Mouse (Mus musculus) intestine, embryonic 14.5 days (tissue): ENCODE data around the gene Tnfrsf13b. TPM values are rescaled to one million over a fixed set of nuclear protein-coding genes. Genes with fewer than 3 reads are reported as not detected.

ENCODE experiments used
- ATAC-seq: fragments of 200-750 bp; cut with Nextera tagmentation; replicated peaks from 2 replicates; pipeline ENCODE4 v1.8.0; 2017; ENCODE audit warnings: low read depth, moderate number of reproducible peaks, moderate TSS enrichment, moderate library complexity; ENCODE audit not compliant: low FRiP score, low TSS enrichment
- DNase-seq: peaks from one replicate; pipeline ENCODE4 v3.0.0-alpha.2; 2018; ENCODE audit warnings: low spot score
- H3K27ac ChIP-seq: fragments of 300-500 bp; sonication (generic); 2 replicates; pipeline ENCODE4 v1.5.1; 2014; ENCODE audit warnings: low read depth, mild to moderate bottlenecking, control low read depth
- H3K27me3 ChIP-seq: fragments of 300-500 bp; sonication (generic); replicated peaks from 2 replicates; pipeline ENCODE4 v1.6.1; 2014; ENCODE audit warnings: low read length, control low read depth; ENCODE audit not compliant: control insufficient read depth, insufficient read depth
- H3K36me3 ChIP-seq: fragments of 300-500 bp; sonication (generic); 2 replicates; pipeline ENCODE4 v1.6.1; 2014; ENCODE audit warnings: low read length, control low read depth; ENCODE audit not compliant: control insufficient read depth, insufficient read depth
- H3K4me1 ChIP-seq: fragments of 300-500 bp; sonication (generic); replicated peaks from 2 replicates; pipeline ENCODE4 v1.6.1; 2014; ENCODE audit warnings: low read length, control low read depth, mixed read lengths; ENCODE audit not compliant: control insufficient read depth, insufficient read depth
- H3K4me2 ChIP-seq: fragments of 300-500 bp; sonication (generic); 2 replicates; pipeline ENCODE4 v1.6.1; 2014; ENCODE audit warnings: low read length
- H3K4me3 ChIP-seq: fragments of 300-500 bp; sonication (generic); 2 replicates; pipeline ENCODE4 v1.5.1; 2014; ENCODE audit warnings: low read depth, low read length, control low read depth, mixed read lengths
- H3K9ac ChIP-seq: fragments of 300-500 bp; sonication (generic); 2 replicates; pipeline ENCODE4 v1.6.1; 2014; ENCODE audit warnings: mild to moderate bottlenecking, low read length
- H3K9me3 ChIP-seq: fragments of 300-500 bp; sonication (generic); 2 replicates; pipeline ENCODE4 v1.6.1; 2016; ENCODE audit warnings: low read length, control low read depth; ENCODE audit not compliant: control insufficient read depth
- WGBS: fragments of 180-500 bp; shearing (Covaris S2); extraction: QIAGEN DNeasy Blood & Tissue Kit; methylation state at CpG from one replicate; pipeline ENCODE4 v1.1.7; 2014; 5-methylcytosine and 5-hydroxymethylcytosine counted together
- polyA plus RNA-seq: library from polyadenylated mRNA; unstranded; fragments of >200 nt; fragmentation: Nextera tagmentation; extraction: Ambion mirVana; gene quantifications from 2 replicates; pipeline ENCODE4 v1.2.1, GENCODE M21; 2014

Gene Tnfrsf13b
- polyA plus RNA-seq, 1 experiment from 2014 or later = 2.3 TPM

DNA sequence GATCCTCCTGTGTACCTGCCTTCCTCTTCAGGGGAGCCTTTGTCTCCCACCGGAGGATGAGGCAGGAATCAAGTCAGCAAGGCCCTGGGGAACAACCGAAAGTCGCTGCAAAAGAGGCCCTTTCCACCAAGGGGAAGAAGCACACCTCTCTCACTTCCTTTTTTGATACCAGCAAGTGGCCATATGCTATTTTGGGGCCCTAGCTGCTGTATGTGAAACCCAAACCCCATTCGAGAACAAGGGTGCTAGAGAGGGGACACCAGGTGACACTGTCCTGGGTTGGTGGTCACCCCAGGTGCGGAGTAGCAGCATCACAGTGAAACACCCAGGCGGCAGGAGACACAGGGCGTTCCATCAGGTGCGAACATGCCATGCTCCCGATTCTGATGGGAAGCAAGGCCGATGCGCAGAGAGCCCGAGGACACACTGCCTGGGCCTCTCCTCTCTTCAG is 17.6 kb upstream of the Tnfrsf13b start:
- ATAC-seq = no peak
- Histone ChIP-seq H3K9me3 (no peaks in the 10 kb centered on the region), H3K4me3 (no peak overlapping the region), H3K36me3 (no peaks in the 10 kb centered on the region), H3K9ac (no peak overlapping the region), H3K4me1 (peaks cover 3% of the 10 kb centered on the region; the same call in 1 of the 2 replicates), H3K4me2 (no peak overlapping the region), H3K27me3 (no peaks in the 10 kb centered on the region), H3K27ac (no peak overlapping the region)
- DNase-seq = no peak
- 91% methylated on average over 12 of the region's 12 CpGs for WGBS

DNA sequence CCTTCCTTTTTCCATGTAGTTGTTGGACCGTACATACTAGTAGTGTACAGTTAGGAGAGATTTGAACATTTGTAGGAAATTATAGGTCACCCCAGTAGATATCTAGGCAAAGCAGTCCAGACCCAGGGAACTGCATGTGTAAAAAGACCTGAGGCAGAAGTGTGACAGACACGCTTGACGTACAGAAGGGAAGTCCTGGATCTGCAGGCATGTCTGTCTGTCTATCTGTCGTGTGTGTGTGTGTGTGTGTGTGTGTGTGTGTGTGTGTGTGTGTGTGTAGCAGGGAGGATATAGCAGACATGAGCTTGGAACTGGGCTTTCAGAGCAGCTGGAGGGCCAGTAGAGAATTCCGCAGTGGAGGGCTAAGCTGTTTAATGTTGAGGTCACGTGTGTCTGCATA is 16.8 kb upstream of the Tnfrsf13b start:
- no peaks in the 10 kb centered on the region for H3K9me3 ChIP-seq
- H3K36me3 ChIP-seq = no peaks in the 10 kb centered on the region
- H3K4me1 ChIP-seq = no peaks in the 10 kb centered on the region
- DNase-seq (no peak), ATAC-seq (no peak)
- no peak overlapping the region for H3K4me2 ChIP-seq
- no peak overlapping the region for H3K4me3 ChIP-seq
- H3K27ac ChIP-seq = no peak overlapping the region
- H3K9ac ChIP-seq = no peak overlapping the region
- no peaks in the 10 kb centered on the region for H3K27me3 ChIP-seq
- WGBS = 77% methylated on average over 6 of the region's 6 CpGs

DNA sequence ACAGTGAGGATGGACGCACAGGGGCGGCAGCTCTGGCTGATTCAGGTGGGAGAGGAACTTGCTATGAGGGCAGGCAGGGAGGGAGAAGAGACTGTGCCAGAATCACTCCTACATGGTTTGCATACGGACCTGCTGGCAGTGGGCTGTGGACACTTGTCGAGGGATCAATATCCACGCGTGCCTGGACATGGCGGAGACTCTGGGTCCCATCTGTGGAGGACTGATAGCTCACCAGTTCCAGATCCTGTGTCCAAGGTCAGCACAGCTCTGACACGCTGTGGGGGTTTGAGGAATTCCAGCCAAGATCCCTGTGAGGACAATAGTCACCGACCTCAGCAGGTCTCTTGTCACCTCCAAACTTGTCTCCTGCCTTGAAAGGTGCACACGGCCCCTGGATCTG is 16.4 kb upstream of the Tnfrsf13b start:
- Histone ChIP-seq H3K4me2 (no peak overlapping the region), H3K9me3 (no peaks in the 10 kb centered on the region), H3K36me3 (no peaks in the 10 kb centered on the region), H3K4me3 (no peak overlapping the region), H3K9ac (no peak overlapping the region), H3K4me1 (no peaks in the 10 kb centered on the region), H3K27me3 (no peaks in the 10 kb centered on the region), H3K27ac (no peak overlapping the region)
- DNase-seq = no peak
- 76% methylated on average over 10 of the region's 10 CpGs for WGBS
- ATAC-seq = no peak

DNA sequence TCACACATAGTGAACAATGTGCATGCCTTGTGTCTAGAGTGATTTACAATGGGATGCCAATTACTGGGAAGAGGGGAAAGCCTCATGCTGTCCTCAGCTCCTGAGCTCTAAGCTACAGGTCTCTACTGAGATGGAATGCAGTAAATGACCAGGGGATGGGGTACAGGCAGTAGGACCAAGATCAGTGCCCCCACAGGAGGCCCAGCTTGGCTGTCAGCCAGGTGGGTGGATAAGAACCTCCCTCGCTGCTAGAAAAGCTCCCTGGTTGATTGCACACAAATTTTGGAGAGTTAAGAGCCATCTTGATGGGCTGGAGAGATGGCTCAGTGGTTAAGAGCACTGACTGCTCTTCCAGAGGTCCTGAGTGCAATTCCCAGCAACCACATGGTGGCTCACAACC is 15.6 kb upstream of the Tnfrsf13b start:
- no peak overlapping the region for H3K27ac ChIP-seq
- H3K9me3 ChIP-seq = no peaks in the 10 kb centered on the region
- H3K4me3 ChIP-seq = no peak overlapping the region
- H3K4me1 ChIP-seq = no peaks in the 10 kb centered on the region
- H3K27me3 ChIP-seq = no peaks in the 10 kb centered on the region
- no peak overlapping the region for H3K9ac ChIP-seq
- DNase-seq (no peak), ATAC-seq (no peak)
- WGBS = 39% methylated on average over 1 of the region's 1 CpGs
- no peaks in the 10 kb centered on the region for H3K36me3 ChIP-seq
- no peak overlapping the region for H3K4me2 ChIP-seq

DNA sequence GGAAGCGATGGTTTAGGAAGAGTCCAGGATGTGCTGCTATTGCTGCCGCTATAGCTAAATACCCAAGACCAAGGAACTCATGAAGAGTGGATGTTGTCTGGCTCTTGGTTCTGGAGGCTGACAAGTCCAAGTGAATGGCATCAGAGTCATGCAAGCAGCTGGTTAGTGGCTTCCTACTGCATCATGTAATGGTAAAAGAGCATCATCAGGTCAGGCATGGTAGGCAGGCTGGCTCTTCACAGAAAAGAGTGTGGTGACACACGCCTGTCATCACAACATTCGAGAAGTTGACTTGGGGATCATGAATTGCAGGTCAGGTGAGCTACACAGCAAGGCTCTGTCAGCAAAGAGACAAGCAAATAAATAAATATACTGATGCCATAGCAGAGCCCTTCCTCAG is 15.1 kb upstream of the Tnfrsf13b start:
- no peak overlapping the region for H3K4me2 ChIP-seq
- H3K27me3 ChIP-seq = no peaks in the 10 kb centered on the region
- H3K27ac ChIP-seq = no peak overlapping the region
- no peaks in the 10 kb centered on the region for H3K9me3 ChIP-seq
- DNase-seq = no peak
- no peak for ATAC-seq
- no peaks in the 10 kb centered on the region for H3K36me3 ChIP-seq
- 88% methylated on average over 4 of the region's 4 CpGs for WGBS
- no peak overlapping the region for H3K4me3 ChIP-seq
- no peaks in the 10 kb centered on the region for H3K4me1 ChIP-seq
- no peak overlapping the region for H3K9ac ChIP-seq

- Histone ChIP-seq H3K4me3 (no peak overlapping the region), H3K36me3 (no peaks in the 10 kb centered on the region), H3K9me3 (no peaks in the 10 kb centered on the region), H3K27me3 (no peaks in the 10 kb centered on the region), H3K27ac (no peak overlapping the region), H3K4me1 (no peaks in the 10 kb centered on the region), H3K9ac (no peak overlapping the region), H3K4me2 (no peak overlapping the region)
- DNase-seq (no peak), ATAC-seq (no peak)
- WGBS = 72% methylated on average over 8 of the region's 8 CpGs
Observed at GRCm38 (mm10) chr11:61112323-61112995, 14.1 kb upstream of the Tnfrsf13b start.

DNA sequence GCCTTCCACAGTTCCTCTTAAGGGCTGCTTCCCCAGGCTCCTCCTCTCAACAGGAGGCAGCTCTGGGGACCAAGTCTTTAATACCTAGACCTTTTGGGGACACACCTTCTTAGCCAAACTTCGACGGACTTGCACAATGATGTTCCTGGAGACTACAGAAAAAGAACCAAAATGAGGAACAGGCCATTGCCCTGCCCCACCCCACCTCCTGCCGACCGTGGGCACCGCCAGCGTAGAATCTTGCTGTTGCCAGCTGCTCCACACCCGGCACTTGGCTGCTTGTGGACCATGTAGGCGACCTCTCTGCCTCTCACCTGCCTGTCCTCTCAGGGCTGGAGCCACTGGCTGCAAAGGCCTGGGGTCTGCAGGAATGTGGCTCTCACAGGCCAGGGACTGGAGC is 10.3 kb upstream of the Tnfrsf13b start:
- 62% methylated on average over 8 of the region's 8 CpGs for WGBS
- no peaks in the 10 kb centered on the region for H3K4me1 ChIP-seq
- H3K4me3 ChIP-seq = no peak overlapping the region
- H3K36me3 ChIP-seq = no peaks in the 10 kb centered on the region
- no peak overlapping the region for H3K4me2 ChIP-seq
- H3K27me3 ChIP-seq = no peaks in the 10 kb centered on the region
- no peak overlapping the region for H3K27ac ChIP-seq
- no peak for DNase-seq
- H3K9ac ChIP-seq = no peak overlapping the region
- no peak for ATAC-seq
- no peaks in the 10 kb centered on the region for H3K9me3 ChIP-seq

DNA sequence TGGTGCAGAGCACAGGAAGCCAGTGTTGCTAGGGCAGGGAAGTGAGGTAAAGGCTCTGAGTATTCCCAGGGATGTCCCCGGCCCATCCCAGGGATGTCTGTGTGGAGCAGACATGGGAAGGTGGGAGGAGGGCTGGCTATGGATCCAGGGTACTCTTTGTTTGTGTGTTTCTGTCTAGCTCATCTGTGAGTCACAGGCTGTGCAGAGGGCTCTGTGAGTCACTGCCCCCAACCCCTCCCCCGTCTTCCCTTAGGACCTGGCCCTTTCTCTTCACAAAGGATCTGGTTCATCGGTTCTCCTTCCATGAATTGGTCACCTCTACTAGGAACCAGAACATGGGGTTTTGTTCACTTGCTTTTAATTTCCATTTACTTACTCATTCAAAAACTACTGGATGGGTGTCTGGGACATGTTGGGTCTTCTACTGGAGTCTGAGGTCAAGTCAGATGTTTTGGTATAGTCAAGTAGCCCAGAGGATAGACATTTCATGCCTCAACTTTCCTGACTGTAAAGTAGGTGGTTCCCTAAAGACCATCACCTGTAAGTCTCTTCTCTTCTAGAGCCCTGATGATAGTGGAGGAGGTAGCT is 6.5 kb upstream of the Tnfrsf13b start:
- Histone ChIP-seq H3K4me2 (no peak overlapping the region), H3K9ac (no peak overlapping the region), H3K9me3 (no peaks in the 10 kb centered on the region), H3K4me3 (no peak overlapping the region), H3K27ac (no peak overlapping the region), H3K36me3 (no peaks in the 10 kb centered on the region), H3K4me1 (no peaks in the 10 kb centered on the region), H3K27me3 (no peaks in the 10 kb centered on the region)
- no peak for ATAC-seq
- no peak for DNase-seq
- 89% methylated on average over 3 of the region's 3 CpGs for WGBS

DNA sequence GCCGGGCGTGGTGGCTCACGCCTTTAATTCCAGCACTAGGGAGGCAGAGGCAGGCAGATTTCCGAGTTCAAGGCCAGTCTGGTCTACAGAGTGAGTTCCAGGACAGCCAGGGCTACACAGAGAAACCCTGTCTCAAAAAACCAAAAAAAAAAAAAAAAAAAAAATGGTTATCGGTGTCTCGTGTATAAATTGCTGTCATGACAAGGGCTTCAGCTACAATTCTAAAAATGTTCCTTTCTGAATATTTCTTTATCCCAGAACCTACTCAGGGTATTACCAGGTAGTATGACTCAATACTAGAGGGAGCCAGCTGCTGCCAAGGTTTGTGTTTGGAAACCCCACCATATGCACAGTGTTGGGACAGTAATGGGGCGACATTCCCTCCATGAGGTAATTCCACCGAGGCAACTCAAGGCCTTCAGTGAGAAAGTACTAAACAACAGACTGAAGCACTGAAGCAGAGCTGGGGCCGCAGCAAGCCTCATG is 4.2 kb upstream of the Tnfrsf13b start:
- Histone ChIP-seq H3K9me3 (no peaks in the 10 kb centered on the region), H3K27ac (no peak overlapping the region), H3K4me3 (no peak overlapping the region), H3K4me1 (no peaks in the 10 kb centered on the region), H3K27me3 (no peaks in the 10 kb centered on the region), H3K9ac (no peak overlapping the region), H3K36me3 (no peaks in the 10 kb centered on the region), H3K4me2 (no peak overlapping the region)
- DNase-seq (no peak), ATAC-seq (no peak)
- WGBS = 83% methylated on average over 9 of the region's 9 CpGs
